Mouse (Mus musculus) lung, adult 2 months (tissue): ENCODE results near the gene Tmem181a.
"Not testable (repeated sequence)": the region's sequence is repeated elsewhere in the genome, so short reads cannot be mapped to it uniquely, and the experiment has no call there.

Experiments
- CTCF ChIP-seq: fragments of 200-500 bp; IDR thresholded peaks from 2 replicates; pipeline ENCODE4 v1.5.1; 2011; ENCODE audit warnings: mild to moderate bottlenecking, low read length, control low read depth; ENCODE audit not compliant: insufficient read depth
- POLR2A ChIP-seq: fragments of 200-500 bp; IDR thresholded peaks from 2 replicates; pipeline ENCODE4 v1.6.1; 2011; ENCODE audit warnings: low read depth, mild to moderate bottlenecking, control low read depth, low read length, borderline replicate concordance; ENCODE audit errors: extremely low read depth

DNA sequence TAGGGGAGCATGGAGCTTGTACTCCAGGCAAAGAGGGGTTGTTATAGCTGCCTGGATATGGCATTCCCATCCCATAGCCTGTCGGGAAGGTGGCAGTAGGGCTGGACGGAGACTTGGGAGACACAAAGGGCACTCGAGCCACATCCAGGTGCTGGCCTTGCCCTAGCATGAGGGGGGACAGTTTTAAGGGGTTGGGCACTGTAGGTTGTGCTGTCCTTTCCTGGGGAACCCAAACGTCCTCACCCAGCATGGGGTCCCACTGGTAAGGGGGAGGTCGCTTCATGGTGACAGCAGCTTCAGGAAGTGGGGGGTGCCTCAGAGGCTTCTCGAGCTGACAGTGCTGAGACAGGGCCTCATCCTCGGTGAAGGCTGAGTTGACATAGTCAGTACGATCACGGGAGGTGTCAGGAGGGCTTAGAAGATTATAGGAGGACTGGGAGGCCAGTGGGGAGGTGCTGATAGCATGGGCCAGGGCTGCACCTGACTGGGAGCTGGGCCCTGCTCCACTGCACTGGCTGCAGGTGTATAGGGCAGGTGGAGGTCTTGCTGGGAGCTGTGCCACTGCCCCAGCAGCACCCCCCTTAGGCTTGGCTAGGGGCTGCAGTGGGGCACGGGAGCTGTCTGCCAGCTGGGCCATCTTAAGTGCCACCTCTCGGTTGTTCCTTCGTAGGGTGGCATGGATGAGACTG, 86.1 kb downstream of the Tmem181a start:
- TF ChIP-seq CTCF, POLR2A: not testable (repeated sequence)
